Mouse (Mus musculus): ENCODE data around the gene Ap1m2. TPM values are rescaled to one million over a fixed set of nuclear protein-coding genes. Genes with fewer than 3 reads are reported as not detected.
A peak's percentile ranks its signal among the peaks of the same experiment; 100 is the strongest.
"Not testable (repeated sequence)": the region's sequence is repeated elsewhere in the genome, so short reads cannot be mapped to it uniquely, and the experiment has no call there.

Gene Ap1m2
- total RNA-seq, 1 experiment: 9.8 TPM

DNA sequence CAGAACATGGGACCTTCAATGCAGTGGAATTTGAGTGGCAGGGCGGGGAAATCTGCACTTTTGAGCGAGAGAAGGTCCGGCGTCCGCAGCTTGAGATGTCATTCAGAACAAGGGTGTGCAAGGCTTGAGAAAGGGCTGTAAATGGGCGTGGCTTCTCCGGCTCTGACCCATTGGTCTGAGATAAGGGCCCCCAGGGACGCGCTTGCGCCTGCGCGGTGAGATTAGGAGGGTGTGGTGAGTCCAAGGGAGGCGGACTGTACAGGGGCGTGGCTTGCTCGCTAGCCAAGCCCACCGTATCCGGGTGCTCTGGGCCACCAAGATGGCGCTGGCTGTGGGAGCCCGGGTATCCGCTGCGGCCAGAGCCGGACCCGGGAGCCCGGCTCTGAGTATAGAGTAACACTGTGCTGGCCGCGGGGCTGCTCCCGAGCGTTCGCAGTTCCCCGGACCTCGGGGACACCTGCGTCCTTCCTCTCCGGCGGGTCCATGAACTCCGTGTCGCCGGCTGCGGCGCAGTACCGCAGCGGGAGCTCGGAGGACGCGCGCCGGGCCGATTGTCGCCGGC lies 47.1 kb downstream of the Ap1m2 start, which contains the start of gene Atg4d:
TSS of gene Atg4d (plus strand) at position 294 of the 562 bp plus-strand sequence.
- TF ChIP-seq MAFK (IDR thresholded peaks at IDR 0.05; ENCODE audit: insufficient read depth, low read depth, low read length) (no peak), HCFC1 (IDR thresholded peaks at IDR 0.05; ENCODE audit: borderline replicate concordance, insufficient read depth, low read length) (no peak), ZC3H11A (IDR thresholded peaks at IDR 0.05; ENCODE audit: borderline replicate concordance, low read depth, low read length) (no peak), ZNF384 (IDR thresholded peaks at IDR 0.05; ENCODE audit: low read depth, low read length) (no peak), CHD2 (IDR thresholded peaks at IDR 0.05; ENCODE audit: low read depth, low read length) (no peak)
- H3K9ac ChIP-seq (ENCODE audit: insufficient read depth, low read depth, low read length, poor library complexity, severe bottlenecking): peak within 1 kb of the TSS; percentile 88
- H3K36me3 ChIP-seq (ENCODE audit: control insufficient read depth, insufficient read depth, low read length, poor library complexity, severe bottlenecking): peaks cover 16% of the 10 kb centered on the region
- in situ Hi-C loops (cut with MboI; ENCODE audit: low sequenced_read_pairs in 2 of 2, unreplicated experiment in 2 of 2): no loop called here
- H3K4me3 ChIP-seq (ENCODE audit: insufficient read depth in 1 of 2, low read depth in 1 of 2, low read length in 2 of 2, poor library complexity in 1 of 2, severe bottlenecking in 1 of 2): peak within 1 kb of the TSS; percentile 86 to 97
- peaks cover 6 to 8% of the 10 kb centered on the region in 2 experiments; a peak in 3 of 4 replicates for H3K4me1 ChIP-seq (ENCODE audit: control insufficient read depth in 2 of 2, insufficient read depth in 2 of 2, low read length in 2 of 2, poor library complexity in 1 of 2)
- H3K27ac ChIP-seq (ENCODE audit: insufficient read depth, low read depth, low read length, poor library complexity, severe bottlenecking): peak within 1 kb of the TSS; percentile 14; the same call in 1 of the 2 replicates
- DNase-seq (ENCODE audit: low read depth, low spot score): peak; percentile 99
- H3K9me3 ChIP-seq (ENCODE audit: control insufficient read depth, insufficient read depth, low read depth, low read length): no peaks in the 10 kb centered on the region

DNA sequence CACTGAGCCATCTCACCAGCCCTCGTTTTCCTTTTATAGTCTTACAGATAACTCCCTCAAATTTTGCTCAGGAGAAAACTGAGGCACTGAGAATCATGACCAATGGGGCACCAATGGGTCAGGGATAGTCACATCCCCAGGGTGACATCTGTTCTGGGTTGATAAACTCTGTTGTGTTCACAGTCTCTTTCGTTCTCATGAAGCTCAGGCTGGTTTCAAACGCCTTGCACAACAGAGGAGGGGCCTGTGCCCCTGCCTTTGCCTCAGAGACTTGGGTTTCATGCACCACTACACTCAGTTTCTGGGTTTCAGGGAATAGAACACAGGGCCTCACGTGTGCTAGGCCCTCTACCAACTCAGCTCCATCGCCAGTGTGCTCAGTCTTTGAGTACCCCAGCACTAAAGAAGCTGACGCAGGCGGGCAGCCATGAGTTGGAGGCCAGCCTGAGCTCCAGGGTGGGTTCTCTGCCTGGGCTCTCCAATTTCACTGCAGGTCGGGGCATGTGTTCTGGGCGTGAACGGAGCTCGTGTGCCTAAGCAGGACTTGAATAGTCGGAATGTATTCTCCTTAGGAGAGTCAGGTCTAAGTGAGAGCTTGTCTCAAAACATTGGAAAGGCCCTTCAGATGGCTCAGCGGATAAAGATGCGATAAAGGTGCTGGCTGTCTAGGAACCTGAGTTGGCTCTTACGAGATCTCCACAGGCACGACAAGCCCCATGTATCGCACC lies 47.7 kb downstream of the Ap1m2 start:
- Histone ChIP-seq H3K9me3 (ENCODE audit: control insufficient read depth, insufficient read depth, low read depth, low read length) (no peaks in the 10 kb centered on the region), H3K4me1 (ENCODE audit: control insufficient read depth in 2 of 2, insufficient read depth in 2 of 2, low read length in 2 of 2, poor library complexity in 1 of 2) (peaks cover 6 to 8% of the 10 kb centered on the region in 2 experiments; a peak in 3 of 4 replicates), H3K36me3 (ENCODE audit: control insufficient read depth, insufficient read depth, low read length, poor library complexity, severe bottlenecking) (peaks cover 13% of the 10 kb centered on the region), H3K4me3 (ENCODE audit: insufficient read depth in 1 of 2, low read depth in 1 of 2, low read length in 2 of 2, poor library complexity in 1 of 2, severe bottlenecking in 1 of 2) (peak overlapping the region; percentile 59 to 97), H3K9ac (ENCODE audit: insufficient read depth, low read depth, low read length, poor library complexity, severe bottlenecking) (peak overlapping the region; percentile 53; the same call in 1 of the 2 replicates), H3K27ac (ENCODE audit: insufficient read depth, low read depth, low read length, poor library complexity, severe bottlenecking) (peak overlapping the region; percentile 14; the same call in 1 of the 2 replicates)
- TF ChIP-seq MAFK (IDR thresholded peaks at IDR 0.05; ENCODE audit: insufficient read depth, low read depth, low read length): no peak
- no peak for TF ChIP-seq ZNF384 (IDR thresholded peaks at IDR 0.05; ENCODE audit: low read depth, low read length)
- TF ChIP-seq HCFC1 (IDR thresholded peaks at IDR 0.05; ENCODE audit: borderline replicate concordance, insufficient read depth, low read length): no peak
- TF ChIP-seq ZC3H11A (IDR thresholded peaks at IDR 0.05; ENCODE audit: borderline replicate concordance, low read depth, low read length): no peak
- no peak for TF ChIP-seq CHD2 (IDR thresholded peaks at IDR 0.05; ENCODE audit: low read depth, low read length)
- no peak for DNase-seq (ENCODE audit: low read depth, low spot score)
- in situ Hi-C loops (cut with MboI; ENCODE audit: low sequenced_read_pairs in 2 of 2, unreplicated experiment in 2 of 2): no loop called here

DNA sequence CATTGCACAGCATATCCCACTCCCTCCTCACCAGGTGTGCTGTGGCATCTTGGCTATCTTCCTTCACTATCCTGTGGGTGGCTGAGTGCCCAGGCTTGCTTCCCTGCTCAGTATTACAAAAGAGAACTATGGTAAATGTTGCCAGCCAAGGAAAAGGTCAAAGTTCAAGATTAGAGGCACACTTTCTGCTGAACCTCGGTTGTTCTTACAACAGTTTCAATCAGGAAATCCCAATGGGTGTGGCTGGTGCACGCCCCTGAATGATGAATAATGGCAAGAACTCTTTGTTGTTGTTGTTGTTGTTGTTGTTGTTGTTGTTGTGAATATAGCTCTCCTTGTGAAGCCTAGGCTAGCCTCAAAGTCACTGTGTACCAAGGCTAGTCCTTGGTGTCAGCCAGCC lies 50.3 kb downstream of the Ap1m2 start:
- H3K9ac ChIP-seq (ENCODE audit: insufficient read depth, low read depth, low read length, poor library complexity, severe bottlenecking): no peak overlapping the region
- H3K36me3 ChIP-seq (ENCODE audit: control insufficient read depth, insufficient read depth, low read length, poor library complexity, severe bottlenecking): peaks cover 2% of the 10 kb centered on the region; the same call in 1 of the 2 replicates
- H3K9me3 ChIP-seq (ENCODE audit: control insufficient read depth, insufficient read depth, low read depth, low read length): no peaks in the 10 kb centered on the region
- H3K27ac ChIP-seq (ENCODE audit: insufficient read depth, low read depth, low read length, poor library complexity, severe bottlenecking): peak overlapping the region; percentile 40; the same call in 1 of the 2 replicates
- TF ChIP-seq CHD2 (IDR thresholded peaks at IDR 0.05; ENCODE audit: low read depth, low read length) (no peak), MAFK (IDR thresholded peaks at IDR 0.05; ENCODE audit: insufficient read depth, low read depth, low read length) (no peak), HCFC1 (IDR thresholded peaks at IDR 0.05; ENCODE audit: borderline replicate concordance, insufficient read depth, low read length) (no peak), ZC3H11A (IDR thresholded peaks at IDR 0.05; ENCODE audit: borderline replicate concordance, low read depth, low read length) (no peak), ZNF384 (IDR thresholded peaks at IDR 0.05; ENCODE audit: low read depth, low read length) (no peak)
- no peak overlapping the region for H3K4me3 ChIP-seq (ENCODE audit: insufficient read depth in 1 of 2, low read depth in 1 of 2, low read length in 2 of 2, poor library complexity in 1 of 2, severe bottlenecking in 1 of 2)
- H3K4me1 ChIP-seq (ENCODE audit: control insufficient read depth in 2 of 2, insufficient read depth in 2 of 2, low read length in 2 of 2, poor library complexity in 1 of 2): peaks cover 6 to 8% of the 10 kb centered on the region in 2 experiments; a peak in 3 of 4 replicates
- DNase-seq (ENCODE audit: low read depth, low spot score): no peak
- in situ Hi-C loops (cut with MboI; ENCODE audit: low sequenced_read_pairs in 2 of 2, unreplicated experiment in 2 of 2): no loop called here

DNA sequence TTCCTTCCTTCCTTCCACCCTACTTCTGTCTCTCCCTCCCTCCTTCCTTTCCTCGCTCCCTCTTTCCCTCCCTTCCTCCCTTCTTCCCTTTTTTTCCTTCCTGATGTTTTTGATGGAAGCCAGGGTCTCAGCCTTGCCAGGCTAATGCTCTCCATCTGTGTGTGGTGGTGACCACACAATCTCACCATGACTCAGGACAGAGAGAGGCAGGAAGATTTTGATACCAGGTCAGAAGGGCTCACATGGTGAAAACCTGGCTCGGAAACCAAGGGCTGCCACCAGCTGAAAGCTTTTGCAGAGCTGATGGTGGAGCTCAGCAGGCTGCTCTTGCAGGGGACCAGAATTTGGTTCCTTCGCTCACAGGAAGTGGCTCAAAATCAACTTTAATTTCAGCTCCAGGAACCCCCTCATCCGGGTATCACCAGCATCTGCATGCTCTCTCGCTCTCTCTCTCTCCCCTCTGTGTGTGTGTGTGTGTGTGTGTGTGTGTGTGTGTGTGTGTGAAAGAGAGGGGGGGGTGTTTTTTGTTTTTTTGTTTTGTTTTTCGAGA lies 51.6 kb downstream of the Ap1m2 start:
- DNase-seq (ENCODE audit: low read depth, low spot score): no peak
- in situ Hi-C loops (cut with MboI; ENCODE audit: low sequenced_read_pairs in 2 of 2, unreplicated experiment in 2 of 2): no loop called here
- Histone ChIP-seq H3K9me3 (ENCODE audit: control insufficient read depth, insufficient read depth, low read depth, low read length) (no peaks in the 10 kb centered on the region), H3K36me3 (ENCODE audit: control insufficient read depth, insufficient read depth, low read length, poor library complexity, severe bottlenecking) (no peaks in the 10 kb centered on the region), H3K4me3 (ENCODE audit: insufficient read depth in 1 of 2, low read depth in 1 of 2, low read length in 2 of 2, poor library complexity in 1 of 2, severe bottlenecking in 1 of 2) (no peak overlapping the region), H3K4me1 (ENCODE audit: control insufficient read depth in 2 of 2, insufficient read depth in 2 of 2, low read length in 2 of 2, poor library complexity in 1 of 2) (peaks cover 4 to 6% of the 10 kb centered on the region in 2 experiments; a peak in 3 of 4 replicates), H3K9ac (ENCODE audit: insufficient read depth, low read depth, low read length, poor library complexity, severe bottlenecking) (no peak overlapping the region), H3K27ac (ENCODE audit: insufficient read depth, low read depth, low read length, poor library complexity, severe bottlenecking) (no peak overlapping the region)
- TF ChIP-seq MAFK (IDR thresholded peaks at IDR 0.05; ENCODE audit: insufficient read depth, low read depth, low read length) (no peak), ZC3H11A (IDR thresholded peaks at IDR 0.05; ENCODE audit: borderline replicate concordance, low read depth, low read length) (no peak), ZNF384 (IDR thresholded peaks at IDR 0.05; ENCODE audit: low read depth, low read length) (no peak), HCFC1 (IDR thresholded peaks at IDR 0.05; ENCODE audit: borderline replicate concordance, insufficient read depth, low read length) (no peak), CHD2 (IDR thresholded peaks at IDR 0.05; ENCODE audit: low read depth, low read length) (no peak)

DNA sequence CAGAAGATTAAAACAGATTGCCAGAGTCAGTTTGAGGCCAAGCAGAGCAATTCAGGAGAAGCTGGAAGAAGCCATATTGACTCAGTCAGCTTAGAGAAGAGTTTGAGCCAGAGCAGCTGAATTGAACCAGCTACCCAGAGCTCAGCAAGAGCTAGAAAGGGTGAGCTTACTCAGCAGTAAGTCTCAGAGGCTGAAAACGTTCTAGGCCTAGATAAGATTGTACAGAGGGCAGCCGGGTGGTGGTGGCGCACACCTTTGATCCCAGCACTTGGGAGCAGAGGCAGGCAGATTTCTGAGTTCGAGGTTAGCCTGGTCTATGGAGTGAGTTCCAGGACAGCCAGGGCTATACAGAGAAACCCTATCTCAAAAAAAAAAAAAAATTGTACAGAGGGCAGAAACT lies 55.8 kb downstream of the Ap1m2 start:
- in situ Hi-C loops (cut with MboI; ENCODE audit: low sequenced_read_pairs in 2 of 2, unreplicated experiment in 2 of 2); H3K4me1 ChIP-seq (ENCODE audit: control insufficient read depth in 2 of 2, insufficient read depth in 2 of 2, low read length in 2 of 2, poor library complexity in 1 of 2); H3K9ac ChIP-seq (ENCODE audit: insufficient read depth, low read depth, low read length, poor library complexity, severe bottlenecking); H3K4me3 ChIP-seq (ENCODE audit: insufficient read depth in 1 of 2, low read depth in 1 of 2, low read length in 2 of 2, poor library complexity in 1 of 2, severe bottlenecking in 1 of 2); H3K36me3 ChIP-seq (ENCODE audit: control insufficient read depth, insufficient read depth, low read length, poor library complexity, severe bottlenecking); DNase-seq (ENCODE audit: low read depth, low spot score); H3K27ac ChIP-seq (ENCODE audit: insufficient read depth, low read depth, low read length, poor library complexity, severe bottlenecking); H3K9me3 ChIP-seq (ENCODE audit: control insufficient read depth, insufficient read depth, low read depth, low read length): not testable (repeated sequence)
